Mouse (Mus musculus): Measurements from ENCODE around the gene Sh3bgrl2.

DNA sequence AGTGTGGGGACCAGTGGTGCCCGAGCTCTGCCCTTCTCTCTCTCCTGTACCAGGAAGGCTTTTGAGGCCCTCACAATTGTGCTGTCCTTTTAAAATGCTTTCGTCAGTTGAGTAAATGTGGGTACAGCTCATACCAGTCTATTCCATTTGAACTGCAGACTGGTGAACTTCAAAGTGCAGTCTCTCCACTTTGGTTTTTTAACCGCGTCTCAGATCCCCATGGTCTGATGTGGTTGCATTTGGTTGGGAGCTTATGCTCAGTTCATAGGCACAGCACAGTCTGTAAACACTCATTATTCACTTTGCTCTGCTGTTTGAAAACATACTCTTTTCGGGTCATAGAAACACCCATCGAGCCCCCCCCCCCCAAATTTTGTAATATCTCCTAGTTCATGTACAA, 1.7 kb downstream of the Sh3bgrl2 start:
- no peak for TF ChIP-seq CTCF (IDR thresholded peaks at IDR 0.05)
- no peak for TF ChIP-seq EP300 (IDR thresholded peaks at IDR 0.05)
